Mouse (Mus musculus) liver, adult 2 months (tissue): Measurements from ENCODE around the gene Tsr2.

ENCODE experiments used
- CTCF ChIP-seq: fragments of 200-500 bp; IDR thresholded peaks from 2 replicates; pipeline ENCODE4 v1.5.1; 2011; ENCODE audit warnings: low read depth, low read length, control low read depth
- POLR2A ChIP-seq: fragments of 200-500 bp; IDR thresholded peaks from 2 replicates; pipeline ENCODE4 v1.6.1; 2011; ENCODE audit warnings: low read length, control low read depth; ENCODE audit not compliant: insufficient read depth; ENCODE audit errors: extremely low read depth

DNA sequence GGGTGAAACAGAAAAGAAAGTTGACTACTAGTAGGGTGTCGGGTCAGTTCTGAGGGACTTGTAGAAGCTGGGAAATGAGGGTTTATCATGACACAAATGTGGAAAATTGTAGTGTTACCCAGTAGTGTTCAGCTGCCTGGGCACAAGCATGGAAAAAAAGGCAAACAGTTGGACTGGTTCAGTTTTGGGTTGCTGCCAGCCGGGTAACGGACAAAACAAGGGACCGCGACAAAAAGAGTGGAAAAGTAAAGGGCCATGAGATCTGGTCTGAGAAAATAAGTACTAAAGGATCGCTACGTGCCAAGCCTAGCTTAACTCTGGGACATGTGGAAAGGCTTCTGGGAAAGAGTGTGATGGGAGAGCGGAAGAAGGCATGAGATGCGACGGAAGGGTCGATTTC, 50.0 kb downstream of the Tsr2 start:
- TF ChIP-seq CTCF (no peak), POLR2A (no peak)
